Mouse (Mus musculus) cerebellum, adult 8-10 months (tissue): ENCODE results near the gene Allc.

ENCODE experiments used
- DNase-seq: peaks from one replicate; pipeline ENCODE4 v3.0.0; 2022

Allc gene

GRCm38 (mm10) chr12:28582423-28582822, at the start of gene Allc:
Gene Allc, minus strand, starts transcription at chr12:28582523.
- DNase-seq = no peak

DNA sequence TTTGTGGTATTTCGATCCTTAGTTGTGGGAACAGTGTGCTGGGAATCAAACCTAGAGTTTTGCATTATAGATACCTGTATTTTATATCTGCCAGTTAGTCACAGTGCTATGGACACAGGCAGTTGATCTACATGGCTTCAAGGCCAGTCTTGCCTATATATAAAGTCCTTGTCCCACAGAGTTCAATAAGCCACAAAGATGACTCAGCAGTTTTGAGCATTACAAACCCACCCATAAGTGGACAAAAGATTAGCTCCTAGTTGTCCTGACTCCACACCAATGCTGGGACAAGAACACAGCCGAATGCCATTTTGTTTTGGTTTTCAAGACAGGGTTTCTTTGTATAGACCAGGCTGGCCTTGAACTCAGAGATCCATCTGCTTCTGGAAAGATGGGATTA, 46.1 kb upstream of the Allc start:
- DNase-seq = no peak

DNA sequence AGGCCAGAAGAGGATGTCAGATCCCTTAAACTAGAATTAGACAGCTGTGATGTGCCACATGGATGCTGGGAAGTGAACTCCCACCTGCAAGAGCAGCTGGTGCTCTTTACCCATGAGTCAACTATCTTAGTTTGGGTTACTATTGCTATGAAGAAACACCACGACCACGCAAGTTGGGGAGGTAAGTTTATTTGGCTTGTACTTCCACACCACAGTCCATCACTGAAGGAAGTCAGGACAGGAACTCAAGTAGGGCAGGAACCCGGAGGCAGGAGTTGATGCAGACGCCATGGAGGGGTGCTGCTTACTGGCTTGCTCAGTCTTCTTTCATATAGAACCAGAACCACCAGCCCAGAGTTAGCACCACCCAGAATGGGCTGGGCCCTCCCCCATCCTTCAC, 44.8 kb upstream of the Allc start:
- no peak for DNase-seq

DNA sequence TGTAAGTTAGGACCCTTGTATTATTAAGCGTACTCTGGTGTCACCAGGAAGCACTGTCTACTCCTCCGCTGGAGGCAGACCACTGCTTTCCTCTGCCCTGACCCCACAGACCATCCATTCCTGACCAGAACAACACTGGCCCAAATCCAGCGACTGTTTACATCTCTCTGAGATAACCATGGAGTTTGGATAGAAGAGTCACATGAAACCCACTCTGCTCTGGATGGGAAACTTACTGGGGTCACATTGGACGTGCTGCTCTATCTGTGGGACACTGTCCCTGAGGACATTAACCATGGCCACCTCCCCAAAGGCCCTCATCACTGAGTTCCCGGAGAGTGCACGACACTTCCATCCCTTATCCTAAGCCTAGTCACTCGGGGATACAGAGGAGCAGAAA, 43.1 kb upstream of the Allc start:
- no peak for DNase-seq

DNA sequence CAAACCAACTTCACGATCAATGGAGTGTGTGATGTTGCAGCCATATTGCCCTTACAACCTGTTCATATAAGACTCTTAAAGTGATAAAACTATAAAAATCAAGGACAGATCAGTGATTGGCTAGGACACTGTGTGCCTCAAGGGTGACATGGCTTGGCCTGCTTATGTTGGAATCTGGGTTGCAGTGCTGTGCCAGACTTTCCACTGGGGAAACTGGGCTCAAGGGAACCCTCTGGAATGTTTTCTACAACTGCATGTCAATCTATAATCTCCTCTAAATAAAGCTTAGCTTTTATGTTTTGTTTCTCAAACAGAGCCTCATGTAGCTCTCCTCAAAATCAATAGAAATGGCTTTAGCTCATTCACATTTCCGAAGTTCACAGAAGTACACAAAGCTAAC, 41.9 kb upstream of the Allc start:
- no peak for DNase-seq

DNA sequence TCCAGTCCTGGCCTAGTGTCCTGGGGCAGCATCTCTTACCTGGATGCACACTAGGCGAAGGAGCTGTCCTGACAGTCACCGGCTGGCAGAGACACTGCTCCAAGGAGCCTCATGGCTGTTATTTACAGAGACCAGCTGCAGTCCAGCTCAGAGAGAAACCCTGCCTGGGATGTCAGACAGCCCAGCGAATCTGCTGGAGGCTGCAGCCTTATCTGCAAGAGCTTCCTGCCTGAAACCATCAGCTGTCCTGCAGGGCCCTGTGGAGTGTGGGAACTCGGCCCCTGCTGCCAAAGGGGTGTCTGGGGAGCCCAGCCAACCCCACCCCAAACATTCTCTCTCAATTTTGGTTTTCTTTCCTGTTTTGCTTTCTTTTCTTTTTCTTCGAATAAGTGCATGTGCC, 40.9 kb upstream of the Allc start, which contains the start of gene Colec11:
Colec11 (minus strand) TSS at position 183 of the 400 bp plus-strand sequence.
- DNase-seq = no peak

DNA sequence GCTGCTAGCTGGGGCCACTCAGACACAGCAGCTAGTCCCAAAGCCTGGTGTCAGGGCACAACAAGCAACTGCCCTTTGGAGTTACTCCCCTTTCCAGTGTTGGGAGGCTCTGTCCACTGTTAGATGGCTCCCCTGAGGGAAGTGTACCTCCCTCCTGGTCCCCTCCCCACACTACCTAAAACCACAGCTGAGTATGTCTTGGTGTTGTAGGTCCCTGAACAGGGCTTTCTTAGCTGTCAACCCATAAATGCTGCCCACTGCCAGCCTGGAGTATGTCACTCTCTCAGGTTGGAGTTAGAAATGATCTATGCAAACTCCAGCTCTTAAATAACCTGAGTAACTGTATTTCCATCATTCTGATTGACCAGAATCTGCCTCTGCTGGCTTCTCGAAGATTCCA, 40.3 kb upstream of the Allc start:
- no peak for DNase-seq

DNA sequence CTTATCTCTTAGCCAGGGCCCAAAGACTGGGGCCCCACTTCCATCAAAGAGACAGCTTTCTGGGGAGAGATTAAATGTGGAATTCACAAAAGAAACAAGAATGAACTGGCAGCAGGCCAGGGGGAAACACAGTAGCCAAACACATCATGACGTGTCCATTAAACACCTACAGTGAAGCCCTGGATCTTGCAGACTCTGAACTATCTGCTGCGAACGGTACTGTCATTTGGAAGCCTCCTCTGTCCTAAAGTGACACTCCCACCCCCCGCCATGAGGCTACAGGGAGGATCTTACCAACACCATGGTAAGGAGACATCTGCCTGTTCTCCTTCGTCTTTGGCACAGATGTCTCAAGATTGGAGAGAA, 39.8 kb upstream of the Allc start:
- no peak for DNase-seq

DNA sequence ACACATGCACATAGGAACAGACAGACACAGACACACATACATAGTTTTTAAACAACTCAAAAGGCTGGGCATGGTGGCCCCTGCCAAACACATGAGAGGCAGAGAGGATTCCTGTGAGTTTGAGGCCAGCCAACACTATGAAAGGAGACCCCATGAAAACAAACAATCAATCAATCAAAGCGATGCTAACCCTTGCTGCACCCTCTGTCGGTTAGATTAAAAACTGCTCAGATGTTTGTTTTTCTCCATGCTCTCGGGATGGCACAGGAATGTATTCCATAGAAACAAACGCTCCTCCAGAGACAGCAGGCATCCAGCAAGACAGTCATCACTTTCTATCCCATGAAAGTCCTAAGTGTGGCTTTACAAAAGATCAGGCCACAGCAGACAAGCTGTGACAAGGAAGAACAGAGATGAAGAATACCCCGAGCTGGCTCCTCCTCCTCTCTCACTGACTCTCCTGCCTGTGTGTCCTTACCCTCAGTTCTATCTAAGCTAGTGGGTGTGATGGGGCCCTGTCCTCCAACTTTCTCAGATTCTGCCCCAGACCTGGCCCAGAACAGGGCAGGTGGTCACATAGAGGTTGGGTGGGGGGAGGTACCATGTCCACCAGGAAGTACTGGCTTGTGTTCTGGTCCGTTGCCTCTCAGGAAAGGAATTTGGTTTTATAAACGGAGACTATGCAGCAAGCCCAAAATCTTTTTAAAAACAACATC, 39.3 kb upstream of the Allc start:
- no peak for DNase-seq

GRCm38 (mm10) chr12:28617297-28617696, 35.0 kb upstream of the Allc start:
- no peak for DNase-seq

DNA sequence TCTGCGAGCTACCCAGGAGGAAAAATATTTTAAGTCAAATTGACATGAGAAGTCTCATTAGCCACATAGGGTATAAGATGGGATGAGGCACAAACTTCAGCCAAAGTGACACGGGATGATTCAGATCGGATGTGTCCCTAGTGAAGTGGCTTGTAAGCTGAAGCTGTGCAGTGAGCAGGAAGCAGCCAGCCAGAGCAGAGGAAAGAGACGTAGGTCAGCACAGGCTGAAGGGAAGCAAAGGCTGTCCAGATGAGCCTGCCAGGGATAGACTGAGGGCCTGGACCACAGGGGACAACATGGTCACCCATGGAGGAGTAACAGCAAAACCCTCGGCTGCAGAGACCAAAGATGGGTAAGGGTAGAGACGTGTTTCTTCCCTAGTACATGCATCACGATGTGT, 32.1 kb upstream of the Allc start:
- no peak for DNase-seq

DNA sequence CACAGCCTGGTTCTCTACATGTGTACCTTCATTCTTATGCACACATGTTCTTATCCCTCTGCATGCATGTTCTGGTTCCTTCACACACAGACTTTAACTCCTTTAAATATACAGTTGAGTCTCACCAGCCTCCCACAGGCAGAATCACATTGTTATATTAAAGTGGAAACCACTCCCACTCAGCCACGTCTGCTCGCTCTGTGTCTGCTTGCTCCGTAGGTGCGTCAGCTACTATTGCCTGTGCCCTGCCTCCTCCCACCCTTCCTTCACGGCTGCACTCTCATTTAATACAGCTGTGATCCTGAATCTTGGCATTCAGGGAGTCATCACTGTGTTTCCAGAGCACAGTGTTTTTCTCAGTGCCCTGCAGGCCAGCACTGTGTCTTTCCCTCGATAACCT, 30.1 kb upstream of the Allc start:
- DNase-seq = no peak

- peak; percentile 46 for DNase-seq
Measured at GRCm38 (mm10) chr12:28607546-28608305, 25.4 kb upstream of the Allc start.

GRCm38 (mm10) chr12:28603494-28603893, 21.2 kb upstream of the Allc start:
- no peak for DNase-seq

- DNase-seq = peak; percentile 61
Measured at GRCm38 (mm10) chr12:28602259-28602658, 19.9 kb upstream of the Allc start.

- DNase-seq = no peak
Measured at GRCm38 (mm10) chr12:28598526-28598991, 16.2 kb upstream of the Allc start.

DNA sequence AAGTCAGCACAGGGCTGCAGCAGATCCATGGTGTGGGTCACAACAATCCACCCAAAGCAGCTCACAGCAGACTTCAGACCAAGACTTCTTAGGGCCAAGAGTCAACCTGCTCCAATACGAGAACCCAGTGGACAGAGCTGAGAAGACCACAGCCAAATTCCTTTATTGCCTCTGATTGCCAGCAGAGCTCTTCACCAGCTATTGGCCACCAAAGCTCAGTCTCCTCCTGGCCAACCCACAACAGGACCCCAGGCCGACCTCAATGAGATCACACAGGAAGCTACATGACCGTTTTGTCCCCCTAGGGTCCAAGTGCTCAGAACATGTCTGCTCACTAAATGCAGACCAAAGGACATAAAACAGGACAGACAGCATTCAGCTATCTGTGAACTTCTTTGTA, 15.8 kb upstream of the Allc start:
- DNase-seq = no peak

DNA sequence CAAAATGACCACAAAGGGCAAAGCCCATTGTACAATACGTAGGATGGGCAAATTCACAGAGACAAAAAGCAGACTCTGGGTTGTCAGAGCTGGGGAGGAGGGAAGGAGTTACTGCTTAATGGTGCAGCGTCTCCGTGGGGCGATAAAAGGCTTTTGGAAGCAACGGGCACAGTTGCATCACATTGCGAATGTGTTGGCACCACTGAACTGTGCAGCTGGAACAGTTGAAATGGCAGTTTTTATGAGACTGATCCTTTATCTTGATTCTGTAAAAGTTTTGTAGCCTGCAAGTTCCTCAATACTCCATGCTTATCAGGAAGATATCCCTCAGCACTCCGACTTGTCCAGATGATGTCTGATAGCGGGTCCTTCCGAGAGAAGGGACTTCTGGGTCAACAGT, 15.4 kb upstream of the Allc start:
- no peak for DNase-seq

- DNase-seq = no peak
Measured at GRCm38 (mm10) chr12:28596851-28597250, 14.5 kb upstream of the Allc start.

GRCm38 (mm10) chr12:28590428-28590827, 8.1 kb upstream of the Allc start:
- DNase-seq = no peak

GRCm38 (mm10) chr12:28589090-28589868, 7.0 kb upstream of the Allc start:
- peak; percentile 93 for DNase-seq

DNA sequence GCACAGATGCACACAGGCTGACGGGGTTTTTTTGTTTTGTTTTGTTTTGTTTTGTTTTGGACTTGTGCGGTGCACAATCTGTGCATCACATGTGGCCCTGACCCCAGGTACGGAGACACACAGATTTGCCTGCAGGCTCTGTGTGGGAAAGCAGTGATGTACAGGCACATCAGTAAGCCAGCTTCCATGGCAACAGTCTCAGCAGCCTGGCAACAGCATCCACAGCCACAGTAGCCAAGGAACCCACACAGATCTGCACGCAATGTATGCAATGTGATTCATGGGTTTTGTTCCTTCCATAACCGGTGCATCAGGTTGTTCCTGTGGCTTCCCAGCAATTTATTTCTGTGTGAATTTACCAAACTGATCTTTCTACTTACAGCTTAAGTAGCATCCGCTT, 5.6 kb upstream of the Allc start:
- no peak for DNase-seq

DNA sequence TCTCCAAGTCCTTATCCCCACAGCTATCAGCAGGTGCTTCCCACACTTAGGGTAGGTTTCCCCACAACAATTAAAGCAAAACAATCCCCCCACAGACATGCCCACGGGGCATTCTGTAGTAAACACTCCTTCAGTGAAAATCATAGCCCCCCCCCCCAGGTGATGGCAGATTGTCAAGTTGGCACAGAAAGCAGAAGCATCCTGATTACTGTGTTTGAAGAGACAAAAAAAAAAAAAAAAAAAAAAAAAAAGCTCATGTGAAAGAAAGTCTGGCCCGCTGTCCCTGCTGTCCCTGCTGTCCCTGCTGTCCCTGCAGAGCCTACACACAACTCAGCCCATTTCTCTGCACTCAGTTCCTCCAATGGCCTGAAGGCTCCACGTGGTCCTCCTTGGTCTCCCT, 1.7 kb upstream of the Allc start:
- DNase-seq = no peak

- DNase-seq = no peak
Measured at GRCm38 (mm10) chr12:28579132-28579531, 3.2 kb downstream of the Allc start.
